8 mouse cellular contexts compared by ENCODE assay signal in the genomic region with DNA sequence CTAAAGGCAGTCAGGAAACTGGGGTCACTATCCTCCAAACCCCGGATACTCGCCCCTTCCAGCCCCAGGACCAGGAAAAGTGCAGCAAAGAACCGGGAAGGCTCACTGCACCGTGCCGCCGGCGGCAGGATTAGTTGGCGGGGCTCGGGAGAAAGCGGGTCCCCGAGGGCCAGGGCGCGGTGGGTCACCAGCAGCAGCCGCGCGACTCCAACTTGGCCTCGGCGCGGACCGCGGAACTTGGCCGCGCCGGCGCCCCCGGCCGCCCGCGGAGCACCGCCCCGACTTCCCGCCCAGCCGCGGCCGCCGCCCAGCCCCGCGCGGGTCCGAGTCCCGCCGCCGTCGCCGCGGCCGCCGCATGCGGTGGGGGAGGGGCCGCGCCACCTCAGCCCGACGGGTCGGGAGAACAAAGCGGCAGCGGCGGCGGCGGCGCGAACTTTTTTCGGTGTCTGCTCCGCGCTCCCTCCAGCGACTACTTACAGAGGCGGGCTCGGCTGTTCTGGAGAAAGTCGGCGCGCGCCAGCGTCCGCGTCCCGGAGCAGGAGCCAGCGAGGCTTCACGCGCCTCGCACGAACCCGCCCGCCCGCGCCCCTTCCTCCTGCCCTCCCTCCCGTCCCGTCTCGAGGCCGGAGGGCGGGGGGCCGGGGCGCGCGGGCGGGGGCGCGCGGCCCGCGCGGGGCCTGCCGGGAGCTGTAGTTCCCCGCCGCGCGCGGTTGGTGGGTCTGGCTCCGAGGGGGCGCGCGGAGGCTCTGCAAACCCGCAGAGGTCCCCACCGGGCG. TPM values are rescaled to one million over a fixed set of nuclear protein-coding genes. Genes with fewer than 3 reads are reported as not detected.
DNase-seq lines count a peak whose midpoint lies in the region; ATAC-seq and TF ChIP-seq lines count a peak whose summit lies in the region.

Gene Prkd3 (minus strand): TSS at position 609 of the 776 bp plus-strand sequence.

- H3K4me3 ChIP-seq in gastrocnemius, adult 2 months = peak within 1 kb of the TSS; percentile 95
- peak within 1 kb of the TSS; percentile 81 for H3K4me3 ChIP-seq in hindbrain, embryonic 15.5 days

- H3K9me3 ChIP-seq in hindbrain, embryonic 15.5 days = no peaks in the 10 kb centered on the region

- peak within 1 kb of the TSS; percentile 66 for H3K9ac ChIP-seq in hindbrain, embryonic 15.5 days

- H3K36me3 ChIP-seq in hindbrain, embryonic 15.5 days = no peaks in the 10 kb centered on the region

- peak within 1 kb of the TSS; percentile 95 for H3K27ac ChIP-seq in gastrocnemius, adult 2 months
- peak within 1 kb of the TSS; percentile 81 for H3K27ac ChIP-seq in hindbrain, embryonic 15.5 days (replicated peaks)

- ATAC-seq in hindbrain, embryonic 15.5 days (ENCODE audit: low FRiP score, low read depth) = peak; percentile 95

- DNase-seq in T-cell, adult 2 months (ENCODE audit: low spot score) = peak; percentile 63
- DNase-seq in cerebellum, postnatal 4 days (ENCODE audit: low spot score in 2 of 2) = peak; percentile 38 to 66
- DNase-seq in gastrocnemius, adult 2 months = peak; percentile 79
- peak; percentile 36 to 51 for DNase-seq in left cerebral cortex, adult 18-20 months (ENCODE audit: low spot score in 2 of 2)
- peak; percentile 70 for DNase-seq in lung, postnatal 36 days
- DNase-seq in retina, embryonic 14.5 days (ENCODE audit: low spot score) = peak; percentile 78
- DNase-seq in urinary bladder, adult 18-20 months (ENCODE audit: low spot score in 2 of 2) = peak; percentile 34 to 67

- peaks cover 24% of the 10 kb centered on the region for H3K4me1 ChIP-seq in hindbrain, embryonic 15.5 days (replicated peaks)

- peak within 1 kb of the TSS; percentile 91 for H3K4me2 ChIP-seq in hindbrain, embryonic 15.5 days

- under 1% methylated on average over 82 of the region's 113 CpGs for WGBS in hindbrain, embryonic 15.5 days

- TF ChIP-seq CTCF in gastrocnemius, adult 2 months (IDR thresholded peaks at IDR 0.05) = no peak

- intact Hi-C loops in gastrocnemius, adult 2 months (cut with DNase I) = loop anchor here (5.0 kb wide), 1 partner anchor 283 kb away; the partner anchor contains the start of gene Strn

- H3K27me3 ChIP-seq in hindbrain, embryonic 15.5 days = peaks cover 6% of the 10 kb centered on the region; the same call in 1 of the 2 replicates

RNA-seq across cellular contexts. Expression of gene Prkd3, which starts in this region (rescaled TPM):
- 1 to 10 TPM; 8.6 to 9.7 TPM for total RNA-seq in gastrocnemius, adult 2 months (2021)
- polyA plus RNA-seq in hindbrain, embryonic 15.5 days (2015; fragmentation: Nextera tagmentation; extraction: Ambion mirVana) = 12.8 and 13.5 TPM in 2 replicates
- total RNA-seq in left cerebral cortex, adult 18-20 months (2021) = 1 to 10 TPM; 9.3 to 10.0 TPM

Comparison
In these comparisons a context has a peak if more than half of its experiments do, and no peak if none do; other contexts are left out.
1. Peak in every context shown above with its lines: DNase-seq, ATAC-seq, H3K4me3 ChIP-seq and H3K27ac ChIP-seq.